Mouse (Mus musculus) neutrophil, adult 5-6 weeks (primary cell): Measurements from ENCODE around the gene Tfap2a. TPM values are rescaled to one million over a fixed set of nuclear protein-coding genes. Genes with fewer than 3 reads are reported as not detected.

Experiments used
- ATAC-seq: fragments of 151-379, 151-347 bp; 2 replicates; pipeline ENCODE4 v1.8.0; 2017; ENCODE audit warnings: mild to moderate bottlenecking, moderate TSS enrichment; ENCODE audit not compliant: insufficient number of reproducible peaks, poor library complexity, low FRiP score, severe bottlenecking; ENCODE audit errors: extremely low read depth
- total RNA-seq: library from RNA; stranded (forward); fragments of 200-1000 nt; gene quantifications from 2 replicates; pipeline ENCODE4 v1.2.3, GENCODE M21; 2017

Tfap2a gene
- total RNA-seq, 1 experiment from 2014 or later = not detected

- ATAC-seq = no peak
Observed at GRCm38 (mm10) chr13:40685790-40686189, 52.4 kb downstream of the Tfap2a start.

- ATAC-seq = no peak
Observed at GRCm38 (mm10) chr13:40676730-40677129, 61.4 kb downstream of the Tfap2a start.

Other genes starting within 250 kb of the Tfap2a start
- gene Gcnt2, start 121.4 kb upstream of the Tfap2a start, total RNA-seq = 329 and 353 TPM in 2 replicates